Mouse (Mus musculus) G1E (cell line): ENCODE measurements around the gene Fam129a.

Source experiments
- CTCF ChIP-seq: IDR thresholded peaks from 2 replicates; pipeline ENCODE4 v1.5.1; 2012; ENCODE audit warnings: low read depth, low read length, inconsistent platforms, mixed read lengths
- GATA1 ChIP-seq: IDR thresholded peaks from 2 replicates; pipeline ENCODE4 v1.6.1; 2012; ENCODE audit warnings: borderline replicate concordance, low read length, inconsistent platforms, mixed read lengths

DNA sequence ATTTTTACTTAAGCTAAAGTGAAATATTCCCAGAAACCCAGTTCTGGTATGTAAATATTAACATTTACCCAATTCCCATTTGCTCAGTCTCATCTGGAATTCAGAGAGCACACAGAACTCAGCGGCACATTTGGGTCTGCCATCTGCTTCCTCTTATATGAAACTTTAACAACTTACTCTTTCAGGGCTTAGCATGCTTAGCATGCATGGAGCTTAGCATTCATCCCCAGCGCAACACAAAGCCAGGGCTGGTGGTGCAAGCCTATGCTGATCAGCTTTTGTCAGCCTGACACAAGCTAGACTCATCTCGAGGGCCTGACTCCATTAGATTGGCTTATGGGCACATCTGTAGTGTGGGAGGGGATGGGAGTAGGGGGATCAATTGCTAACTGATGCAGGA, 44.3 kb upstream of the Fam129a start:
- no peak for TF ChIP-seq CTCF
- no peak for TF ChIP-seq GATA1
